Mouse (Mus musculus) lung, adult 2 months (tissue): ENCODE data around the gene Ncaph2.

ENCODE experiments used
- CTCF ChIP-seq: fragments of 200-500 bp; IDR thresholded peaks from 2 replicates; pipeline ENCODE4 v1.5.1; 2011; ENCODE audit warnings: mild to moderate bottlenecking, low read length, control low read depth; ENCODE audit not compliant: insufficient read depth
- POLR2A ChIP-seq: fragments of 200-500 bp; IDR thresholded peaks from 2 replicates; pipeline ENCODE4 v1.6.1; 2011; ENCODE audit warnings: low read depth, mild to moderate bottlenecking, control low read depth, low read length, borderline replicate concordance; ENCODE audit errors: extremely low read depth

DNA sequence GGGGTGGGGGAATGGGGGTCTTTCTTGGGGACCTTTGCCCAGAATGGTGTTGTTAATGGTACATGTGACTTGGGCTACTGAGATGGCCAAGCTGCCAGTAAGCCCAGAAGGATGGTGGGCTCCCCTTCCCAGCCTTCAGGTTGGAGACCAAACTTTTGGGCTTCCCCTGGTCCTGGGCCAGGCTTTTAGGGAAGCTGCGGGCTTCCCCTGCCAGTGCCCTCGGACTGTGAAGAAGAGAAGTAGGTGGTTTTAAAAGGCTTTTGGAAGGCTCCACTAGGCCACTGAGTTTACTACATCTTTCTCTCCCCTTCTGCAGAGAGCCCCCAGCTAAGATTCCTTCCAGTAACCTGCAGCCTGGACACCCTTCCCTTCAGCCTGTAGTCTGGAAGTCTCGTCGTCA, 31.9 kb upstream of the Ncaph2 start:
- TF ChIP-seq CTCF (no peak), POLR2A (no peak)
